Mouse (Mus musculus) stomach, postnatal 0 days (tissue): ENCODE measurements around the gene Gm45713. TPM values are rescaled to one million over a fixed set of nuclear protein-coding genes. Genes with fewer than 3 reads are reported as not detected.
A peak's percentile ranks its signal among the peaks of the same experiment; 100 is the strongest.
"Not testable (repeated sequence)": the region's sequence is repeated elsewhere in the genome, so short reads cannot be mapped to it uniquely, and the experiment has no call there.

ENCODE experiments used
- ATAC-seq: fragments of 200-750 bp; cut with Nextera tagmentation; 2 replicates; pipeline ENCODE4 v1.8.0; 2017; ENCODE audit not compliant: low FRiP score, low TSS enrichment
- DNase-seq: peaks from one replicate; pipeline ENCODE4 v3.0.0-alpha.2; 2016; ENCODE audit warnings: low spot score
- H3K27ac ChIP-seq: fragments of 300-500 bp; sonication (generic); replicated peaks from 2 replicates; pipeline ENCODE4 v1.5.1; 2014; ENCODE audit warnings: mild to moderate bottlenecking, control low read depth
- H3K27me3 ChIP-seq: fragments of 300-500 bp; sonication (generic); 2 replicates; pipeline ENCODE4 v1.6.1; 2014; ENCODE audit warnings: low read length; ENCODE audit not compliant: control insufficient read depth, insufficient read depth
- H3K36me3 ChIP-seq: fragments of 300-500 bp; sonication (generic); 2 replicates; pipeline ENCODE4 v1.6.1; 2014; ENCODE audit warnings: low read length, mixed read lengths; ENCODE audit not compliant: control insufficient read depth, insufficient read depth
- H3K4me1 ChIP-seq: fragments of 300-500 bp; sonication (generic); replicated peaks from 2 replicates; pipeline ENCODE4 v1.6.1; 2014; ENCODE audit warnings: antibody characterized with exemption; ENCODE audit not compliant: control insufficient read depth, insufficient read depth
- H3K4me2 ChIP-seq: fragments of 300-500 bp; sonication (generic); replicated peaks from 2 replicates; pipeline ENCODE4 v1.6.1; 2014; ENCODE audit warnings: low read depth, mild to moderate bottlenecking, control low read depth, moderate library complexity
- H3K4me3 ChIP-seq: fragments of 300-500 bp; sonication (generic); 2 replicates; pipeline ENCODE4 v1.5.1; 2014; ENCODE audit warnings: low read depth, low read length, control low read depth
- H3K9ac ChIP-seq: fragments of 300-500 bp; sonication (generic); 2 replicates; pipeline ENCODE4 v1.6.1; 2014; ENCODE audit warnings: mild to moderate bottlenecking, low read length, control low read depth, mixed read lengths
- H3K9me3 ChIP-seq: fragments of 300-500 bp; sonication (generic); 2 replicates; pipeline ENCODE4 v1.6.1; 2016; ENCODE audit warnings: low read length; ENCODE audit not compliant: control insufficient read depth
- CTCF ChIP-seq: IDR thresholded peaks from 2 replicates; pipeline ENCODE4 v1.5.1; 2016; ENCODE audit warnings: antibody characterized with exemption, low read depth, mild to moderate bottlenecking, moderate library complexity
- EP300 ChIP-seq: optimal IDR thresholded peaks from 2 replicates; pipeline ENCODE3; 2016; ENCODE audit warnings: antibody characterized with exemption
- WGBS: fragments of 180-500 bp; shearing (Covaris S2); extraction: QIAGEN DNeasy Blood & Tissue Kit; methylation state at CpG from one replicate; pipeline ENCODE4 v1.1.7; 2014; 5-methylcytosine and 5-hydroxymethylcytosine counted together
- polyA plus RNA-seq: library from polyadenylated mRNA; unstranded; fragments of >200 nt; fragmentation: Nextera tagmentation; extraction: Ambion mirVana; gene quantifications from 2 replicates; pipeline ENCODE4 v1.2.1, GENCODE M21; 2015

Gene Gm45713
- polyA plus RNA-seq, 1 experiment from 2014 or later: 1.1 TPM

DNA sequence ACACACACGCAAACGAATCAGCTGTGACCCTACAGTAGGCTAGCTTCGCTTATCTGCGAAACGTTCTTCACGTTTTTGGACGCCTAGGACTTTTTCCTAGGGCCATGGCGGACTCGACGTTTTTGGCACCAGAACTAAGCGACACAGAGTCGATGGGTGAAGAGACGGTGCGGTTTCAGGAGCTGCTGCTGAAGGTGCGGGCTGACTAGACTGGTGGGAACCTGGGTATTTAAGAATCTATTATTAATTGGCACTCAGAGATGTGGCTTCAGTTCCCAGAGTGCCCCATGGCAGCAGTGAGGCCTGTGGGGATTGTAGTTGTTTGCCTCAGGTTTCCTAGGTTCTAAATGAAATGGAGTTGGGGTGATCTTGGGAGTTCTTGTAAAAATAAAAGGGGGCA, 20.2 kb upstream of the Gm45713 start:
- no peaks in the 10 kb centered on the region for H3K9me3 ChIP-seq
- peaks cover 2% of the 10 kb centered on the region; the same call in 1 of the 2 replicates for H3K36me3 ChIP-seq
- H3K4me3 ChIP-seq: no peak overlapping the region
- H3K4me1 ChIP-seq: peaks cover under 1% of the 10 kb centered on the region; the same call in 1 of the 2 replicates
- DNase-seq (no peak), ATAC-seq (no peak)
- H3K9ac ChIP-seq: no peak overlapping the region
- 92% methylated on average over 15 of the region's 15 CpGs for WGBS
- no peak overlapping the region for H3K4me2 ChIP-seq
- no peaks in the 10 kb centered on the region for H3K27me3 ChIP-seq
- TF ChIP-seq CTCF (no peak), EP300 (no peak)
- H3K27ac ChIP-seq: no peak overlapping the region

GRCm38 (mm10) chr7:45155590-45155989, 19.6 kb upstream of the Gm45713 start:
- peak; percentile 38 for DNase-seq
- TF ChIP-seq CTCF (no peak), EP300 (no peak)
- no peak overlapping the region for H3K4me3 ChIP-seq
- H3K9ac ChIP-seq: no peak overlapping the region
- H3K9me3 ChIP-seq: no peaks in the 10 kb centered on the region
- H3K27ac ChIP-seq: peak overlapping the region; percentile 35; the same call in 1 of the 2 replicates
- no peaks in the 10 kb centered on the region for H3K27me3 ChIP-seq
- H3K4me1 ChIP-seq: peaks cover 6% of the 10 kb centered on the region; the same call in 1 of the 2 replicates
- no peak for ATAC-seq
- H3K36me3 ChIP-seq: peaks cover 2% of the 10 kb centered on the region; the same call in 1 of the 2 replicates
- 83% methylated on average over 9 of the region's 9 CpGs for WGBS
- H3K4me2 ChIP-seq: no peak overlapping the region

- H3K27me3 ChIP-seq: no peaks in the 10 kb centered on the region
- 67% methylated on average over 12 of the region's 12 CpGs for WGBS
- no peak for TF ChIP-seq EP300
- peak; percentile 74 for TF ChIP-seq CTCF
- ATAC-seq (peak; percentile 41), DNase-seq (peak; percentile 69)
- H3K4me1 ChIP-seq: peaks cover 6% of the 10 kb centered on the region; the same call in 1 of the 2 replicates
- H3K4me2 ChIP-seq: peak overlapping the region; percentile 68
- H3K9me3 ChIP-seq: no peaks in the 10 kb centered on the region
- H3K4me3 ChIP-seq: peak overlapping the region; percentile 66; the same call in 1 of the 2 replicates
- no peak overlapping the region for H3K9ac ChIP-seq
- no peaks in the 10 kb centered on the region; the same call in 1 of the 2 replicates for H3K36me3 ChIP-seq
- H3K27ac ChIP-seq: peak overlapping the region; percentile 35; the same call in 1 of the 2 replicates
Observed at GRCm38 (mm10) chr7:45154993-45155514, 19.0 kb upstream of the Gm45713 start.

DNA sequence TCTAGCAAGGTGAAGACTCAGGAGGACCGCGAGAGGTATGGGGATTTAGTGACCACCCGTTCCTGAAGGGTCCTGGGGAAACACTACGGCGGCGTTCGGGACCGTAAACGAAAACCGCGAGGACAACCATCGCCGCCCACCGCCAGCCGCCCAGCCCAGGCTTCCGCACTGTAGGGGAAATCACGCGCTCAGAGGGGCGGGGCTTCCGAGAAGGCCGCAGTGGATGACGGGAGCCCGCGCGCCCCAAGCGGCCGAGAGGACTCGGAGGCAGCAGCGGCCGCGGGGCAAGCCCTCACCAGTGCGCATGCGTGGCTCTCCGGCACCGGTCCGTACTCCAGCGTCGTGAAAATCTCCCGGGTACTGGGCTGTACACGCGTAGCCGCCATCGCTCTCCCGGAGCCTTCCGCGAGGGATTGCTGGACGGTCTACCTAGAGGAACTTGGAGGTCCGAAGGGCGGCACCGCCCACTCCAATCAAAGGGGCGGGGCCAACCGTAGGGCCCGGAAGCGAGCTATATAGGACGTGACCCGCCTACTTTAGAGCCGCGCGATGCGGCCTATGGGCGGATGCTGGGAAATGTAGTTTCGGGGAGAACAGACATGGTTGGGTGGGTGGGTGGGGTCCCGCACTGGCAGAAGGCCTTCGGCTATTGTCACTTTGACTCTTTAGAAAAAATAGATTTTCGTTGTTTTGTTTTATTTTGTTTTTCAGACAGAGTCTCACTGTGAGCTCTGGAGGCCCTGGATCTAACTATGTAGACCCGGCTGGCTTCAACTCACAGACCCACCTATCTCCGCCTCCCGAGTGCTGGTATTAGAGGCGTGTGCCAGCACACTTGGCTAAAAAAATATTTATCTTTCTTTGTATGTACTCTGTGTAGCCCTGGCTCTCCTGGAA, 18.3 kb upstream of the Gm45713 start, which contains the start of the genes Pih1d1 and Aldh16a1:
Gene Pih1d1, plus strand, starts transcription at position 208 of the 897 bp plus-strand sequence.
Gene Aldh16a1, minus strand, starts transcription at position 489 of the 897 bp plus-strand sequence.
- peak; percentile 98 for DNase-seq
- Histone ChIP-seq H3K9ac (peak within 1 kb of the TSS; percentile 88), H3K36me3 (no peaks in the 10 kb centered on the region), H3K27ac (peak within 1 kb of the TSS; percentile 96), H3K4me2 (peak within 1 kb of the TSS; percentile 68), H3K27me3 (no peaks in the 10 kb centered on the region), H3K4me1 (peaks cover 6% of the 10 kb centered on the region; the same call in 1 of the 2 replicates), H3K4me3 (peak within 1 kb of the TSS; percentile 66), H3K9me3 (no peaks in the 10 kb centered on the region)
- WGBS: 2% methylated on average over 69 of the region's 69 CpGs
- TF ChIP-seq CTCF: peak; percentile 78
- no peak for TF ChIP-seq EP300
- peak; percentile 92 for ATAC-seq

DNA sequence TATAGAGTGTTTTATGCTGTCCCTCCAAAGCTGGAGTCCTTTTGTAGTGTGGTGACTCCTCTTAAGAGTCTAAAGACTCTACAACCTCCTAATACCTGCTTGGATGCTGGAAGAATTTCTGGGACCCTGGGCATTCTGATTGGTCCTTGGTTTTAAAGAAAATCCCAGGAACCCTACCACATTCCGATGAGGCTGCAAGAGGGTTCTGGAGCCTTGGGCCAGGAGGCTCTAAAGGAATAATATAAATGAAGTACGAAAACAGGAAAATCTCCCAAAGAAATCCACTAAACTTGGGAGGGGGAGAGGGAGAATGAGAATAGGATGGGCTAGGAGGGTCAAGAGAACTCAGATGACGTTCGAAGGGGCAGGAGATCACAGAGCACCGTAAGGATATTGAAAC, 17.6 kb upstream of the Gm45713 start:
- H3K4me1 ChIP-seq: peaks cover 6% of the 10 kb centered on the region; the same call in 1 of the 2 replicates
- H3K36me3 ChIP-seq: no peaks in the 10 kb centered on the region
- 2% methylated on average over 5 of the region's 5 CpGs for WGBS
- no peak for ATAC-seq
- TF ChIP-seq EP300: no peak
- TF ChIP-seq CTCF: no peak
- peak overlapping the region; percentile 66 for H3K4me3 ChIP-seq
- H3K9ac ChIP-seq: peak overlapping the region; percentile 88
- DNase-seq: no peak
- no peaks in the 10 kb centered on the region for H3K27me3 ChIP-seq
- H3K4me2 ChIP-seq: peak overlapping the region; percentile 68
- no peaks in the 10 kb centered on the region for H3K9me3 ChIP-seq
- peak overlapping the region; percentile 96 for H3K27ac ChIP-seq

DNA sequence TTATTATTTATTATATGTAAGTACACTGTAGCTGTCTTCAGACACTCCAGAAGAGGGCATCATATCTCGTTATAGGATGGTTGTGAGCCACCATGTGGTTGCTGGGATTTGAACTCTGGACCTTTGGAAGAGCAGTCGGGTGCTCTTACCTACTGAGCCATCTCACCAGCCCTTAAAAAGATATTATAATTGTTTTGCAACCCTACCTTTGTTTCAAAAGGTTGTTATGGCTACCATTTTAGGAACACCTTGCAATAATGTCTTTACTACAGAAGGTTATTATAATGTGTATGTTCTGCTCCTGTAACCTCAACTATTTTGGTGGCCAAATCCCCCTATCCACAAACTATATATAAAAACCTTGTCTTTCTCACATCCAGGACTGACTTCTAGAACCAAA, 17.0 kb upstream of the Gm45713 start:
- H3K27me3 ChIP-seq, H3K9me3 ChIP-seq, H3K9ac ChIP-seq, H3K4me2 ChIP-seq, ATAC-seq, H3K4me3 ChIP-seq, H3K4me1 ChIP-seq, H3K36me3 ChIP-seq, DNase-seq, H3K27ac ChIP-seq: not testable (repeated sequence)
- 85% methylated on average over 2 of the region's 2 CpGs for WGBS
